Mouse (Mus musculus) embryonic fibroblast, embryonic 13.5 days (primary cell): ENCODE results near the gene Alpk1.

Experiments
- CTCF ChIP-seq: IDR thresholded peaks from 2 replicates; pipeline ENCODE4 v1.5.1; 2011; ENCODE audit warnings: mild to moderate bottlenecking, control low read depth, low read length, moderate library complexity, borderline replicate concordance; ENCODE audit not compliant: insufficient read depth
- POLR2A ChIP-seq: IDR thresholded peaks from 2 replicates; pipeline ENCODE4 v1.6.1; 2011; ENCODE audit warnings: low read depth, mild to moderate bottlenecking, control low read depth, low read length, moderate library complexity

DNA sequence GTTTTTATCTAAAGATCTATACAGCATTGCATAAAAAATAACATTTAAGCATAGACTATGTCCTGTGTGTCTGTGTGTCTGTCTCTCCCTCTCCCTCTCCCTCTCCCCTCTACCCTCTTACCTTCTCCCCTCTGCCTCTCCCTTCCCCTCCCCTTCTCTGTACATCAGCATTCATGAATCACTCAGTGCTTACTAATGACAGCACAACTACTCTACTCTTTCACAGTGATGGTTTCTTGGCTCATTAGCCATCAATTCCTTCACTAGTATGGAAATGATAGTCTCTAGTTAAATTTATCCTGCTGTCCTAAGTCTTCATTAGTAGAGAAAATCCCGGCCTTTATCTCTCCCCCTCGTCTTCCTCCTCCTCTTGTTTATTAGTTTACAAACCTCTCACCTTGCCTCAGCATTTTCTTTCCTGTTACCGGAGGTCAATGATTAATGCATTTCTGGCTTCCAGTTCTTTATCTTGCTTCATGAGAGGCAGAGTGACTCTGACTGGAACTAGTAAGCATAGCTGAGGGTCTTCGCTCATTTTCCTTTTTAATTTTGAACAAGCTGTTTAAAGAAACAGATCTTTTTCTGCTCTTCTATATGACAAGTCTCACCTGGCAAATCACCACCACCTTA lies 79.0 kb downstream of the Alpk1 start:
- TF ChIP-seq CTCF (no peak), POLR2A (no peak)
